Mouse (Mus musculus) adrenal gland, postnatal 25 days (tissue): ENCODE measurements around the gene Necab2. TPM values are rescaled to one million over a fixed set of nuclear protein-coding genes. Genes with fewer than 3 reads are reported as not detected.

ENCODE experiments used
- DNase-seq: peaks from one replicate; pipeline ENCODE4 v3.0.0; 2021; ENCODE audit warnings: mixed read lengths
- total RNA-seq: library from RNA; stranded (reverse); gene quantifications from 2 replicates; pipeline ENCODE4 v1.2.3, GENCODE M21; 2021

The Necab2 gene
- total RNA-seq, 1 experiment from 2014 or later, result 7.0 TPM

- DNase-seq, result no peak
These were observed 18.2 kb upstream of the Necab2 start for GRCm38 (mm10) chr8:119428350-119428740.

DNA sequence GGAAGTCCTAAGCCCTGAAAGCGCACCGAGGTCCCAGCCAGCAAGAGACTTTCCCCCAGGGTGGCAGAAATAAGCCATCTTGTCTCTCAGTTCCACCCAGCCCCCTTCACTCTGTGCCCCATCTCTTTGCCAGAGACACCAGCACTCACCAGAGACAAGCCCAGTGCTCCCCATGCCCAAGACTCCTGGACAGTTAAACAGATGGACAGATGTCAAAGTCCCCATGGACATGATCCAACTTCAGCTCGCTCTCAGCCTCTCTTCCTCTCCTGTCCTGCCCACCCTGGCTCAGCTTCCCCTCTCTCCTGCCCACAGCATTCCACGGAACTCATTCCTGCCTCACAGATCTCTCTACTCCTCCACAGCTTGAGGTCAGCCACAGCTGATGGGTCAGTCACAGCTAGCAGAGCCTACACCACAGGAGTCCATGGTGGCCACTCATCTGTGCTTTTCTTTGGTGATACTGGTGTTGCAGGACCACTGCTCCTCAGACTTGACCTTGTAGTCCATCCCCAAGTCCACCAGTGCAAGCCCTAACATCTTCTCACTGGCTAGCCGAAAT lies 17.7 kb upstream of the Necab2 start:
- DNase-seq, result no peak

- DNase-seq, result no peak
These were observed 17.0 kb upstream of the Necab2 start for GRCm38 (mm10) chr8:119429552-119429951.

DNA sequence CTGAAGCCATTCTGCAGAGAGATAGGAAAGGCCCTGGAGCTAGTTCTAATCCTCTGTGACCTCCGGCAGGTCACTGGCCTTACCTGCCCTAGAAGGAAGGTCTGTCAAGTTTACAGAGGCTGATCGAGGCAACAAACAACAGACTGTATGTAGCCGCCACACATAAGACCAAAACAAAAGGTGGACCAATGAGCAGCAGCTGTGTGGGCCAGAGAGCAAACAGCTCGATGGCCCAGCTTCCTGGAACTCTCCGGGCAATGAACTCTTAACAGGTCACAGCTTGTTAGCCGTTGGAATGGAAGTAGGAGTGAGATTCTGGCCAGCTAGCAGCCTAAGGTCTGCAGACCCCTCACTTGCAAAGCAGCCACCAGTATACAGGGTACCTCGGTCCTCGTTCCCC lies 16.3 kb upstream of the Necab2 start:
- no peak for DNase-seq

GRCm38 (mm10) chr8:119430690-119431089 lies 15.8 kb upstream of the Necab2 start:
- DNase-seq, result no peak

DNA sequence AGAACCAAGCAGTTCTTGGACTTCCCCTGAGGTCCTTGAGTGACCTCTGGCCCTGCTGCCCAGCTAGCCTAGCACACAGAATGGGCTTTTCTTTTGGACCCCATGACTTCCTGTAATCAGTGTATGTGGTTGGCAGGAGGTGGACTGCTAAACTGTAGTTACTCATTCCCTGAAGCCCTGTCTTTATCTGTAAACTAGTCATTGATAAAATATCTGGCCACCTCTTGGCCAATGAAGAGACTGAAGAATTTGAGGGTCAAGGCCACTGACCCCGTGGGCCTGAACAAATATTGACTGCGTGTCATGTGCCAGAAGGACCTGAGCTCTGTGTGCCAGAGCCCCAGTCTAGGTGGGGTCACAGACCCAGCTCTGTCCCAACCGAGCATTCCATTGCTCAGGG lies 14.1 kb upstream of the Necab2 start:
- no peak for DNase-seq

DNA sequence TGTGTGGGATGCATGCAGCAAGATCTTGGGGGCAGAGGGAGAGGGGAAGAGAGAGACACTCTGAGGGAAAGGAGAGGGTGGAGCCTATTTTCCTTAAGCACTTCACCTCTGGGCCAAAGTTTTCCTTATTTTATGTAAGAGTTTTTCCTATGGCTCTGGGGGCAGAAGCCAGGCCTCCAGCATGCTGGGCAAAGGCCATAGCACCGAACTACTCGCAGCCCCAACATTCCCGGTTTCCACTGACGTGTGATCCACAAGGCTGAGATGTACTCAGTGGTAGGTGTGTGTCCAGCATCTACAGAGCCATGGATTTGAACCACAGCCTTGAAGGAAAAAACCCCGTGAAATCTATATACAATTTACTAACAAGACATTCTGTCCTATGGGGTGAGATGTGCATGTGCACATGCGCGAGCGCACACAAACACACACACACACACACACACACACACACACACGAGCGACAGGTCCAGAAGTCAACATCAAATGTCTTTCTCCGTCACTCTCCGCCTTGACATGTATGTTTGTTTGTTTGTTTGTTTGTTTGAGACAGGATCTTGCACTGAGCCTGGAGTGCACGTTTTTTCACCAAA lies 12.8 kb upstream of the Necab2 start, which contains the start of gene Osgin1:
TSS of gene Osgin1 (plus strand) at position 543 of the 593 bp plus-strand sequence.
- no peak for DNase-seq

GRCm38 (mm10) chr8:119434569-119434968 lies 11.9 kb upstream of the Necab2 start:
- no peak for DNase-seq

GRCm38 (mm10) chr8:119435527-119435926 lies 11.0 kb upstream of the Necab2 start:
- DNase-seq, result no peak

DNA sequence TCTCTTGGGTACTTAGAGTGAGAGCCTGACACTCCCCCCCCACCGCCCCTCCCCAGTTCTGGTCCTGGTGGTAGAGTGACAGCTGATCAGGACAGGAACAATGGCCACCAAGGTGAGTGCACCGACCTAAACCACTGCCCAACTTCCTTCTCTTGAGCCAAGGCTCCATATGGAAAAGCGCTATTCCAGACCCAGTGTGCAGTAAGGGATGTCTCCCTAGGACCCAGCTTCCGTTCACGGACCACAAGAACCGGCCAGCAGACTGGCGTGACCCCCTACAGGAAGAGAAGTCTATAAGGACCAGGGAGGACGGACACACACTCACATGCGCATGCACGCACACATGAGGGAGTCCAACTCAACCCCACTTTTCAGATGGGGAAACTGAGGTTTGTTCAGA lies 10.2 kb upstream of the Necab2 start:
- no peak for DNase-seq

- peak; percentile 94 for DNase-seq
These were observed 9.6 kb upstream of the Necab2 start for GRCm38 (mm10) chr8:119436933-119437332.

DNA sequence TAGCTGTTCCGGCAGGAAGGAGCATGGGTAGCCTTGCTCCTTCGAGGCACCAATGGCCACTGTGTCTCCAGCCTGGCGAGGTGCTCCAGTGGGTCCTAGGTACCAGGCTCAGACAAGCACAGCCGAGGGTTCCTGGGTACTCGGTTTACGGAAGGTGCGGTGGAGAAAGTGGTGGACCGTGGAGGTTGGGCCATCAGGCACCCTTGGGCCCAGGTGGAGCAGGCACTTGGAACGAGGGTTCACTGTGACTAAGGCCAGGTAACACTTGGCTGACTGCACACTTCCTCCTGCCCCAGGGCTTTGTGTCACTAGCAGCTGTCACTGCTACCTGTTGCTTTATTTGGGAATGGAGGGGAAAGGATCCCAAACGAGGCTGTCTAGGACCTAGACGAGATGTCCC lies 9.0 kb upstream of the Necab2 start:
- DNase-seq, result no peak

DNA sequence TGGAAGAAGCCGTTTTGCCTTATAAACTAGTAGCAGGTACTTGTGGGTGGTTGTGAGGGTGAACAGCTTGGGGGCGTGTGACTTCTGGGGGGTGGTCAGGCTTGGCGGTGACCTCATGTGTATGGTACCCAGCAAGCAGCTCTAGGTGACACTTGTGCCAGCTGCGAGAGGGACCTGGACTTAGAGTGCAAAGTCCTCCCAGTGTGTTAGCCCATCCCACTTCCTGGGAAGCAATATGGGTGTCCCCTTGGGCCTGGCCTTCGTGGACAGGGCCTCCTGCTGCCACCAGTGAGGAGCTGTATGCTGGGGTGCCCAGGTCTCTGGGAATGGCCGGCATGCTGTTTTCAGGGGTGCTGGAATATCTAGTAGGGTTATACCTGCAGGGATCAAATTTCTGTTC lies 7.6 kb upstream of the Necab2 start:
- DNase-seq, result no peak

DNA sequence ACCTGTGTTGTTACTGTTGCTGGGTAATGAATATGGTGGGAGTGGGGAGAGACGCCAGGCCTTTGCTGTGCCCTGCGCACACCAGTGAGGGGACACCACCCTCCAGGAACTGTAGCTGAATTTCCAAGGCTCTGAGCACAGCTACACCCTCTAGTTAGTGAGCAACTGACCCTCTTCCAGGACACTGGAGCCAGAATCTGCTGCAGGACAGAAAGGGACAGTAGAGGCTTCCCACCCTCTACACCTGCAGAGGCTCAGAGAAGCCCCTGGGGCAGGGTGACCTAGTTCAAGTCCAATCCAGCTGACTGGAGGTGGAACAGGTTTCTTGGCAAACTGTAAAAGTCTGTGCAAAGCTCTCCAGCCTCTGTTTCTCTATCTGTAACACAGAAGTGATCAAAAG lies 7.1 kb upstream of the Necab2 start:
- no peak for DNase-seq

DNA sequence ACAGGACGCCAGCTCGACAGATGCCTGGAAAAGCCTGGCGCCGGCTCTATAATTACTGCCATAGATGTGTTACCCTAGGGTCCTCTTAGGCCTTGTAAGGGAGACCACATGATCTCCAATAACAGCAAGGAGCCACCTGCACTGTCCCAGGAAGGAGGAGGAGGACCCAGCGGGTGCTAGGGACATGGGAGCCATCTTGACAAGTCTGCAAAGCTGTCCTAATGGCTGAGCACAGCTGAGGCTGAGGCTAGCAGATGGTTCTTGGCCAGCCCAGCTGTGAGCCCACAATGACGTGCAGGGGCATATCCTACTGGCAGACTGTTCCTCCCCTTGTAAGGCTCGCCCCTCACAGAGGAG lies 6.6 kb upstream of the Necab2 start:
- DNase-seq, result no peak

DNA sequence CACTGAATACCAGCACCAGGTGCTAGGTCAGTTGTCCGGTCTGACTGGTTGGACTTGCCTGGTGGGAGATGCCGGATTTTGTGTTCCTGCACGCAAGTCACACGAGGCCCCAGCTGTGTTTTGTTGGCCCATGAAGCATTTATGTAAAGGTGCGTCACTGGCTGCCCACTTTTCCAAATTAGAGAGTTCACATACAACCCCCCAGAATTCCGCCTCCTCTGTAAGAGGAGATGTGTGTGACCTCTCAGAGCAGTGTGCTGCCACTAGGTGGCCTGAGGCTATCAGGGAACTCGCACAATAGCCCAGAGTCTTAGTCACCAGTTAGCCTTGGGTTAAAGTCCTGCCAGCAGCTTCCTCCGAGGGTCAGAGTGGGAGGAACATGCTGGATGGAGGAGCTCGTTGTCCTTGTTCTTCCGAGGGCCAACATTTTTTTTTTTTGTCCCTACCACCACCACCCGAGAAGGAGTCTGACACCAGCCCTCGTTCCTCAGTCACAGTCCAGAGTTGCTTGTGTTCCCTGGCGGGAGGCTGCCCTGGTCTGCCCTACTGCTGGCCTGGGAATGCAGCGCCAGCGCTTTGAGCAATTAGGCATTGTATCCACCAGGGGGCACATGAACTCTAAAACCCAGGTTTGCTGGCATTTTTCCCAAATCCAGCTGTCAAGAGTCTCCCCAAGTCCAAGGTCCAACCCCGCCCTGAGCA lies 6.1 kb upstream of the Necab2 start:
- peak; percentile 66 for DNase-seq

GRCm38 (mm10) chr8:119440952-119441270 lies 5.6 kb upstream of the Necab2 start:
- no peak for DNase-seq

GRCm38 (mm10) chr8:119442013-119442412 lies 4.5 kb upstream of the Necab2 start:
- no peak for DNase-seq

GRCm38 (mm10) chr8:119442970-119443369 lies 3.5 kb upstream of the Necab2 start:
- no peak for DNase-seq

DNA sequence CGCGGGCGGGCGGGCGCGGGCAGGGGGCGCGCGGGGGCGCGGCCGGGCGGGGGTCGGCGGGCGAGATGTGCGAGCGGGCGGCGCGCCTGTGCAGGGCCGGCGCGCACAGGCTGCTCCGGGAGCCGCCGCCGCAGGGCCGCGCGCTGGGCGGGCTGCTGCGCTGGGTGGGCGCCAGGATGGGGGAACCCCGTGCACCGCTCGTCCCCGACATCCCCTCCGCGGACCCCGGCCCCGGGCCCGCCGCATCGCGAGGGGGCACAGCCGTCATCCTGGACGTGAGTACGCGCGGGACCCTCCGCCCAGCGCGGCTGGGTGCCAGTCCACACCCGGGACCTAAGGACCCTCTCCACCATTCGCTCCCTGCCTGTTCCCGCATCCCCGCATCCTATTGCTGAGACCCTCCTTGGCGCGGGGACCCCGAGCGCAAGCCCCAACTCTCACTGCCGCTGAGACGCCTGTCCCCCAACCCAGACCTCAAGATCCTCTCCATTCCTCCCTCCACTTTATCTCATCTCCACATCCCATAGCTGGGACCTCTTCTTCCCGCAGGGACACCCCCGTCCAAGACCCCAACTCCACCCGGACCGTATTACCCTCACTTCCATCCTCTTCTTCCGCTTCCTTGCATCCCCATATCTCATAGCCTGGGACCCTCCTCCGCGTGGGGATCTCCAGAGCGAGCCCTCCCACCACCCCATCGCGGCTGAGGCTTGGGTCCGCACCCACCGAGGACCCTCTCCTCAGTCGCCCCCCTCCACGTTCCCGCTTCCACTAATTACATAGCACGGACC lies 666 bp downstream of the Necab2 start:
- DNase-seq, result peak; percentile 46

GRCm38 (mm10) chr8:119447781-119448170 lies 1.3 kb downstream of the Necab2 start:
- DNase-seq, result no peak

GRCm38 (mm10) chr8:119449627-119450026 lies 3.1 kb downstream of the Necab2 start:
- no peak for DNase-seq

DNA sequence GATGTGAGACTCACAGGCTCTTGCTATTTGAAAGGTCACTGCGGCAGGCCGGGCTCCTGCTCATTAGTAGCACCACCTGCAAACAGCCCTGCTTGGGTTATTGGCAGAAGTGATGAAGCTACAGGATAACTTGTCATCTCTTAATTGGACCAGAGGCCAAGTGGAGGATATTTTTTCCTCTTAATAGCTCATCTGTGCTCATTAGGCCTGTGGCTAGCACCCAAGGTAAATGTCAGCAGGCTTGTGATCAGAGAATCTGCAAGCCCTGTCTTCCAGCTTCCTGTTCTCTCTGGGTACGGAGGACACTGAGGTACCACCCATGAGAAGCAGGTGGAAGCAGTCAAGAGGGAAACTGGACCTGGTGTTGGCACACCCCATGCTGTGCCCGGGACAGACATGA lies 4.6 kb downstream of the Necab2 start:
- no peak for DNase-seq
